Mouse (Mus musculus) embryonic facial prominence, embryonic 15.5 days (tissue): ENCODE data around the gene Ifne. TPM values are rescaled to one million over a fixed set of nuclear protein-coding genes. Genes with fewer than 3 reads are reported as not detected.

ENCODE experiments used
- ATAC-seq: fragments of 200-750 bp; cut with Nextera tagmentation; 2 replicates; pipeline ENCODE4 v1.8.0; 2017; ENCODE audit warnings: low read depth, moderate TSS enrichment; ENCODE audit not compliant: insufficient number of reproducible peaks, low FRiP score, low TSS enrichment
- H3K27ac ChIP-seq: fragments of 300-500 bp; sonication (generic); replicated peaks from 2 replicates; pipeline ENCODE4 v1.5.1; 2015; ENCODE audit warnings: mild to moderate bottlenecking, inconsistent platforms
- H3K27me3 ChIP-seq: fragments of 300-500 bp; sonication (generic); 2 replicates; pipeline ENCODE4 v1.6.1; 2015; ENCODE audit warnings: inconsistent platforms
- H3K36me3 ChIP-seq: fragments of 300-500 bp; sonication (generic); 2 replicates; pipeline ENCODE4 v1.6.1; 2015; ENCODE audit warnings: mild to moderate bottlenecking, inconsistent platforms
- H3K4me1 ChIP-seq: fragments of 300-500 bp; sonication (generic); 2 replicates; pipeline ENCODE4 v1.6.1; 2015; ENCODE audit warnings: inconsistent platforms
- H3K4me2 ChIP-seq: fragments of 300-500 bp; sonication (generic); replicated peaks from 2 replicates; pipeline ENCODE4 v1.6.1; 2015; ENCODE audit warnings: mild to moderate bottlenecking, inconsistent platforms
- H3K4me3 ChIP-seq: fragments of 300-500 bp; sonication (generic); replicated peaks from 2 replicates; pipeline ENCODE4 v1.5.1; 2015; ENCODE audit warnings: mild to moderate bottlenecking, inconsistent platforms
- H3K9ac ChIP-seq: fragments of 300-500 bp; sonication (generic); 2 replicates; pipeline ENCODE4 v1.6.1; 2015; ENCODE audit warnings: inconsistent platforms
- H3K9me3 ChIP-seq: fragments of 300-500 bp; sonication (generic); replicated peaks from 2 replicates; pipeline ENCODE4 v1.6.1; 2016; ENCODE audit warnings: inconsistent platforms
- whole genome bisulfite sequencing: fragments of 180-500 bp; shearing (Covaris S2); methylation state at CpG from one replicate; pipeline ENCODE4 v1.1.7; 2015; 5-methylcytosine and 5-hydroxymethylcytosine counted together
- polyA plus RNA-seq: library from polyadenylated mRNA; unstranded; fragments of >200 nt; fragmentation: Nextera tagmentation; extraction: Ambion mirVana; gene quantifications from 2 replicates; pipeline ENCODE4 v1.2.1, GENCODE M21; 2015

Gene Ifne
- not detected in 2 replicates for polyA plus RNA-seq

GRCm38 (mm10) chr4:88880101-88880500 is at the start of gene Ifne:
Ifne (minus strand) TSS chr4:88880201.
- Histone ChIP-seq H3K36me3 (no peaks in the 10 kb centered on the region), H3K4me2 (no peak within 1 kb of the TSS), H3K4me1 (no peaks in the 10 kb centered on the region), H3K9me3 (no peaks in the 10 kb centered on the region), H3K27me3 (no peaks in the 10 kb centered on the region), H3K4me3 (no peak within 1 kb of the TSS), H3K27ac (no peak within 1 kb of the TSS), H3K9ac (no peak within 1 kb of the TSS)
- 88% methylated on average over 8 of the region's 8 CpGs for WGBS
- ATAC-seq: no peak

GRCm38 (mm10) chr4:88928341-88929102 is 48.5 kb upstream of the Ifne start:
- no peaks in the 10 kb centered on the region for H3K4me1 ChIP-seq
- no peak for ATAC-seq
- no peak overlapping the region for H3K27ac ChIP-seq
- no peaks in the 10 kb centered on the region for H3K9me3 ChIP-seq
- H3K27me3 ChIP-seq: no peaks in the 10 kb centered on the region
- H3K36me3 ChIP-seq: no peaks in the 10 kb centered on the region
- H3K4me3 ChIP-seq: no peak overlapping the region
- H3K9ac ChIP-seq: no peak overlapping the region
- 65% methylated on average over 4 of the region's 4 CpGs for WGBS
- H3K4me2 ChIP-seq: no peak overlapping the region

- no peaks in the 10 kb centered on the region for H3K9me3 ChIP-seq
- H3K36me3 ChIP-seq: no peaks in the 10 kb centered on the region
- H3K4me2 ChIP-seq: no peak overlapping the region
- no peak overlapping the region for H3K9ac ChIP-seq
- no peak for ATAC-seq
- H3K27me3 ChIP-seq: no peaks in the 10 kb centered on the region
- no peaks in the 10 kb centered on the region for H3K4me1 ChIP-seq
- no peak overlapping the region for H3K4me3 ChIP-seq
- 67% methylated on average over 2 of the region's 2 CpGs for WGBS
- no peak overlapping the region for H3K27ac ChIP-seq
These were observed 47.8 kb upstream of the Ifne start for GRCm38 (mm10) chr4:88927850-88928249.

- Histone ChIP-seq H3K4me1 (no peaks in the 10 kb centered on the region), H3K9ac (no peak overlapping the region), H3K4me2 (no peak overlapping the region), H3K9me3 (no peaks in the 10 kb centered on the region), H3K27ac (no peak overlapping the region), H3K4me3 (no peak overlapping the region), H3K36me3 (no peaks in the 10 kb centered on the region), H3K27me3 (no peaks in the 10 kb centered on the region)
- ATAC-seq: no peak
- WGBS: 89% methylated on average over 1 of the region's 1 CpGs
These were observed 46.6 kb upstream of the Ifne start for GRCm38 (mm10) chr4:88926637-88927036.

- H3K4me1 ChIP-seq: no peaks in the 10 kb centered on the region
- H3K9me3 ChIP-seq: no peaks in the 10 kb centered on the region
- H3K4me3 ChIP-seq: no peak overlapping the region
- no peak overlapping the region for H3K4me2 ChIP-seq
- no peaks in the 10 kb centered on the region for H3K27me3 ChIP-seq
- H3K27ac ChIP-seq: no peak overlapping the region
- H3K9ac ChIP-seq: no peak overlapping the region
- no peaks in the 10 kb centered on the region for H3K36me3 ChIP-seq
- 86% methylated on average over 1 of the region's 1 CpGs for WGBS
- no peak for ATAC-seq
These were observed 46.1 kb upstream of the Ifne start for GRCm38 (mm10) chr4:88926082-88926481.

GRCm38 (mm10) chr4:88925456-88925855 is 45.5 kb upstream of the Ifne start:
- Histone ChIP-seq H3K36me3 (no peaks in the 10 kb centered on the region), H3K4me3 (no peak overlapping the region), H3K4me1 (no peaks in the 10 kb centered on the region), H3K27me3 (no peaks in the 10 kb centered on the region), H3K27ac (no peak overlapping the region), H3K9ac (no peak overlapping the region), H3K9me3 (no peaks in the 10 kb centered on the region), H3K4me2 (no peak overlapping the region)
- no peak for ATAC-seq
- WGBS: 90% methylated on average over 2 of the region's 2 CpGs

GRCm38 (mm10) chr4:88921280-88921679 is 41.3 kb upstream of the Ifne start:
- no peaks in the 10 kb centered on the region for H3K27me3 ChIP-seq
- no peak overlapping the region for H3K4me2 ChIP-seq
- no peak overlapping the region for H3K27ac ChIP-seq
- no peaks in the 10 kb centered on the region for H3K9me3 ChIP-seq
- H3K36me3 ChIP-seq: no peaks in the 10 kb centered on the region
- no peak overlapping the region for H3K4me3 ChIP-seq
- H3K9ac ChIP-seq: no peak overlapping the region
- WGBS: 92% methylated on average over 5 of the region's 5 CpGs
- ATAC-seq: no peak
- H3K4me1 ChIP-seq: no peaks in the 10 kb centered on the region

GRCm38 (mm10) chr4:88917770-88918460 is 37.9 kb upstream of the Ifne start:
- Histone ChIP-seq H3K4me1 (no peaks in the 10 kb centered on the region), H3K4me2 (no peak overlapping the region), H3K9me3 (no peaks in the 10 kb centered on the region), H3K27me3 (no peaks in the 10 kb centered on the region), H3K36me3 (no peaks in the 10 kb centered on the region), H3K9ac (no peak overlapping the region), H3K27ac (no peak overlapping the region), H3K4me3 (no peak overlapping the region)
- WGBS: 91% methylated on average over 5 of the region's 5 CpGs
- no peak for ATAC-seq

GRCm38 (mm10) chr4:88916306-88916705 is 36.3 kb upstream of the Ifne start:
- H3K9me3 ChIP-seq: no peaks in the 10 kb centered on the region
- H3K36me3 ChIP-seq: no peaks in the 10 kb centered on the region
- no peak overlapping the region for H3K27ac ChIP-seq
- H3K9ac ChIP-seq: no peak overlapping the region
- H3K4me3 ChIP-seq: no peak overlapping the region
- ATAC-seq: no peak
- no peak overlapping the region for H3K4me2 ChIP-seq
- no peaks in the 10 kb centered on the region for H3K4me1 ChIP-seq
- H3K27me3 ChIP-seq: no peaks in the 10 kb centered on the region
- 74% methylated on average over 4 of the region's 4 CpGs for WGBS

- ATAC-seq: no peak
- no peak overlapping the region for H3K4me3 ChIP-seq
- no peak overlapping the region for H3K27ac ChIP-seq
- no peaks in the 10 kb centered on the region for H3K27me3 ChIP-seq
- no peaks in the 10 kb centered on the region for H3K36me3 ChIP-seq
- 74% methylated on average over 1 of the region's 1 CpGs for WGBS
- H3K9ac ChIP-seq: no peak overlapping the region
- no peaks in the 10 kb centered on the region for H3K4me1 ChIP-seq
- H3K9me3 ChIP-seq: no peaks in the 10 kb centered on the region
- no peak overlapping the region for H3K4me2 ChIP-seq
These were observed 34.0 kb upstream of the Ifne start for GRCm38 (mm10) chr4:88913984-88914383.

GRCm38 (mm10) chr4:88912882-88913281 is 32.9 kb upstream of the Ifne start:
- ATAC-seq: no peak

More at GRCm38 (mm10) chr4:88912882-88913281, 32.9 kb upstream of the Ifne start:
- H3K4me1 ChIP-seq: no peaks in the 10 kb centered on the region
- 83% methylated on average over 2 of the region's 2 CpGs for WGBS
- H3K27ac ChIP-seq: no peak overlapping the region
- no peak overlapping the region for H3K9ac ChIP-seq
- no peak overlapping the region for H3K4me3 ChIP-seq
- H3K27me3 ChIP-seq: no peaks in the 10 kb centered on the region
- H3K4me2 ChIP-seq: no peak overlapping the region
- no peaks in the 10 kb centered on the region for H3K36me3 ChIP-seq
- no peaks in the 10 kb centered on the region for H3K9me3 ChIP-seq
